In genomic region chr13:15052667-15053375, GRCm38 (mm10) we compare ENCODE assay signal across 10 mouse cellular contexts.
DNase-seq lines count a peak whose midpoint lies in the region; ATAC-seq and TF ChIP-seq lines count a peak whose summit lies in the region.
"Had no signal": no experiment of that assay in that cellular context is flagged by ENCODE, and none has a peak within 500 bp of the region (broad histone marks: within the 10 kb centered on the region; RNA-seq: fewer than 3 reads in every experiment).

No protein-coding gene starts in this region.

- TF ChIP-seq CTCF in lung, postnatal 0 days (IDR thresholded peaks at IDR 0.05), result no peak
- TF ChIP-seq CTCF in heart, postnatal 0 days (IDR thresholded peaks at IDR 0.05; ENCODE audit: low read depth), result no peak

- no peak overlapping the region for H3K27ac ChIP-seq in lung, embryonic 16.5 days (ENCODE audit: low read length)
- no peak overlapping the region for H3K27ac ChIP-seq in lung, postnatal 0 days (ENCODE audit: low read length)
- peak overlapping the region; percentile 26; the same call in 1 of the 2 replicates for H3K27ac ChIP-seq in embryonic facial prominence, embryonic 12.5 days
- no peak overlapping the region for H3K27ac ChIP-seq in heart, postnatal 0 days (ENCODE audit: low read depth)
- H3K27ac ChIP-seq in neural tube, embryonic 14.5 days (ENCODE audit: low read depth, low read length), result peak overlapping the region; percentile 39; the same call in 1 of the 2 replicates
- H3K27ac ChIP-seq: liver, embryonic 14.5 days had no signal

- H3K9ac ChIP-seq in lung, embryonic 16.5 days (ENCODE audit: low read length), result no peak overlapping the region
- no peak overlapping the region for H3K9ac ChIP-seq in lung, postnatal 0 days (replicated peaks; ENCODE audit: low read depth)
- H3K9ac ChIP-seq in embryonic facial prominence, embryonic 12.5 days, result no peak overlapping the region
- H3K9ac ChIP-seq in heart, postnatal 0 days (replicated peaks; ENCODE audit: low read depth, low read length), result no peak overlapping the region
- H3K9ac ChIP-seq in neural tube, embryonic 14.5 days (replicated peaks; ENCODE audit: low read depth, low read length), result no peak overlapping the region
- H3K9ac ChIP-seq: liver, embryonic 14.5 days had no signal

- WGBS in lung, embryonic 16.5 days, result 30% methylated on average over 4 of the region's 4 CpGs
- WGBS in lung, postnatal 0 days, result 36% methylated on average over 4 of the region's 4 CpGs
- 25% methylated on average over 4 of the region's 4 CpGs for WGBS in embryonic facial prominence, embryonic 12.5 days
- WGBS in heart, postnatal 0 days, result 54% methylated on average over 4 of the region's 4 CpGs
- 61% methylated on average over 4 of the region's 4 CpGs for WGBS in neural tube, embryonic 14.5 days

- peak; percentile 67 for ATAC-seq in lung, embryonic 16.5 days (ENCODE audit: low read depth)
- ATAC-seq in lung, postnatal 0 days, result no peak
- ATAC-seq in embryonic facial prominence, embryonic 12.5 days (ENCODE audit: insufficient number of reproducible peaks, insufficient read depth, low FRiP score, low TSS enrichment), result peak; percentile 83
- peak; percentile 47; the same call in 1 of the 2 replicates for ATAC-seq in heart, postnatal 0 days (ENCODE audit: insufficient read depth, low read depth)
- ATAC-seq in neural tube, embryonic 14.5 days (ENCODE audit: low read depth), result peak; percentile 72; the same call in 1 of the 2 replicates
- ATAC-seq in megakaryocyte-erythroid progenitor cell, adult 5-6 weeks (replicated peaks; ENCODE audit: low FRiP score, low TSS enrichment, poor library complexity, severe bottlenecking), result no peak

- DNase-seq in lung, postnatal 0 days (ENCODE audit: low spot score), result no peak
- DNase-seq in heart, postnatal 0 days (ENCODE audit: low spot score), result peak; percentile 6
- DNase-seq in gastrocnemius, postnatal 10 days, result no peak
- no peak for DNase-seq in thymus, adult 18-20 months
- DNase-seq: kidney, postnatal 4 days had no signal

- no peak overlapping the region for H3K4me2 ChIP-seq in lung, embryonic 16.5 days (ENCODE audit: low read depth, low read length)
- no peak overlapping the region for H3K4me2 ChIP-seq in lung, postnatal 0 days (replicated peaks; ENCODE audit: low read depth, low read length)
- H3K4me2 ChIP-seq in embryonic facial prominence, embryonic 12.5 days (replicated peaks), result no peak overlapping the region
- no peak overlapping the region for H3K4me2 ChIP-seq in heart, postnatal 0 days (ENCODE audit: low read depth, low read length)
- no peak overlapping the region for H3K4me2 ChIP-seq in neural tube, embryonic 14.5 days (ENCODE audit: low read depth, low read length)

- no peaks in the 10 kb centered on the region for H3K36me3 ChIP-seq in lung, embryonic 16.5 days (ENCODE audit: control insufficient read depth, insufficient read depth, low read length)
- no peaks in the 10 kb centered on the region for H3K36me3 ChIP-seq in lung, postnatal 0 days (ENCODE audit: insufficient read depth, low read length)
- H3K36me3 ChIP-seq in embryonic facial prominence, embryonic 12.5 days, result no peaks in the 10 kb centered on the region
- no peaks in the 10 kb centered on the region for H3K36me3 ChIP-seq in heart, postnatal 0 days (replicated peaks; ENCODE audit: control insufficient read depth, insufficient read depth, low read length)
- H3K36me3 ChIP-seq in neural tube, embryonic 14.5 days (ENCODE audit: control insufficient read depth, insufficient read depth, low read length), result no peaks in the 10 kb centered on the region

- no peak overlapping the region for H3K4me3 ChIP-seq in lung, embryonic 16.5 days (ENCODE audit: low read length)
- no peak overlapping the region for H3K4me3 ChIP-seq in lung, postnatal 0 days (ENCODE audit: low read depth, low read length)
- no peak overlapping the region for H3K4me3 ChIP-seq in embryonic facial prominence, embryonic 12.5 days
- no peak overlapping the region for H3K4me3 ChIP-seq in heart, postnatal 0 days (ENCODE audit: low read depth, low read length)
- H3K4me3 ChIP-seq in neural tube, embryonic 14.5 days (ENCODE audit: low read depth, low read length), result no peak overlapping the region

- no peak for TF ChIP-seq EP300 in lung, postnatal 0 days (IDR thresholded peaks at IDR 0.05)
- no peak for TF ChIP-seq EP300 in heart, postnatal 0 days (IDR thresholded peaks at IDR 0.05; ENCODE audit: low read depth)

- no peaks in the 10 kb centered on the region for H3K9me3 ChIP-seq in lung, embryonic 16.5 days (ENCODE audit: control insufficient read depth, low read length)
- no peaks in the 10 kb centered on the region for H3K9me3 ChIP-seq in lung, postnatal 0 days (ENCODE audit: low read length)
- H3K9me3 ChIP-seq in embryonic facial prominence, embryonic 12.5 days, result no peaks in the 10 kb centered on the region
- no peaks in the 10 kb centered on the region for H3K9me3 ChIP-seq in heart, postnatal 0 days (replicated peaks; ENCODE audit: control insufficient read depth, low read length)
- no peaks in the 10 kb centered on the region for H3K9me3 ChIP-seq in neural tube, embryonic 14.5 days (ENCODE audit: control insufficient read depth, low read length)

- H3K27me3 ChIP-seq in lung, embryonic 16.5 days (ENCODE audit: control insufficient read depth, insufficient read depth, low read depth, low read length), result no peaks in the 10 kb centered on the region
- H3K27me3 ChIP-seq in lung, postnatal 0 days (replicated peaks; ENCODE audit: insufficient read depth, low read length), result no peaks in the 10 kb centered on the region
- no peaks in the 10 kb centered on the region for H3K27me3 ChIP-seq in embryonic facial prominence, embryonic 12.5 days
- H3K27me3 ChIP-seq in heart, postnatal 0 days (ENCODE audit: control insufficient read depth, insufficient read depth, low read length), result no peaks in the 10 kb centered on the region
- no peaks in the 10 kb centered on the region for H3K27me3 ChIP-seq in neural tube, embryonic 14.5 days (ENCODE audit: control insufficient read depth, insufficient read depth, low read length)

- no peaks in the 10 kb centered on the region for H3K4me1 ChIP-seq in lung, embryonic 16.5 days (replicated peaks; ENCODE audit: control insufficient read depth, insufficient read depth, low read length)
- no peaks in the 10 kb centered on the region for H3K4me1 ChIP-seq in lung, postnatal 0 days (ENCODE audit: insufficient read depth, low read depth, low read length)
- peaks cover 5% of the 10 kb centered on the region; the same call in 1 of the 2 replicates for H3K4me1 ChIP-seq in embryonic facial prominence, embryonic 12.5 days
- no peaks in the 10 kb centered on the region for H3K4me1 ChIP-seq in heart, postnatal 0 days (ENCODE audit: control insufficient read depth, insufficient read depth)
- H3K4me1 ChIP-seq in neural tube, embryonic 14.5 days (ENCODE audit: control insufficient read depth, insufficient read depth, low read length), result no peaks in the 10 kb centered on the region

Comparison
In these comparisons a context has a peak if more than half of its experiments do, and no peak if none do; other contexts are left out.
1. ATAC-seq: peak in lung, embryonic 16.5 days (single experiment), embryonic facial prominence, embryonic 12.5 days (single experiment), heart, postnatal 0 days (single experiment) and neural tube, embryonic 14.5 days (single experiment); none in lung, postnatal 0 days (single experiment) and megakaryocyte-erythroid progenitor cell, adult 5-6 weeks (single experiment).
2. H3K27ac ChIP-seq: peak in embryonic facial prominence, embryonic 12.5 days (single experiment) and neural tube, embryonic 14.5 days (single experiment); none in lung, embryonic 16.5 days (single experiment), lung, postnatal 0 days (single experiment) and heart, postnatal 0 days (single experiment).